Mouse (Mus musculus) mouse trophoblast stem cell (cell line): ENCODE data around the gene Tra2a.

Experiments
- in situ Hi-C, 2 experiments: fragments of 300-500 bp; cut with MseI, MboI; formaldehyde crosslinking; loops; 2 replicates in 1 of 2; 3 replicates in 1 of 2; pipeline ENCODE4 v1.15.1; 2025

Gene Tra2a

GRCm38 (mm10) chr6:49241562-49241961, 22.3 kb downstream of the Tra2a start:
- in situ Hi-C loops = no loop called here

GRCm38 (mm10) chr6:49236331-49236730, 27.5 kb downstream of the Tra2a start:
- in situ Hi-C loops = loop anchor here in 1 of 2 experiments (10.0 kb wide), 1 partner anchor 118 kb away; no protein-coding TSS in a partner anchor

- in situ Hi-C loops = loop anchor here in 1 of 2 experiments (10.0 kb wide), 1 partner anchor 121 kb away; no protein-coding TSS in a partner anchor
These were observed 30.5 kb downstream of the Tra2a start for GRCm38 (mm10) chr6:49233356-49233755.

- in situ Hi-C loops = no loop called here
These were observed 35.6 kb downstream of the Tra2a start for GRCm38 (mm10) chr6:49228126-49228679.

- in situ Hi-C loops = no loop called here
These were observed 36.6 kb downstream of the Tra2a start for GRCm38 (mm10) chr6:49227184-49227735.

- in situ Hi-C loops = no loop called here
These were observed 38.1 kb downstream of the Tra2a start for GRCm38 (mm10) chr6:49225728-49226123.

GRCm38 (mm10) chr6:49224923-49225727, 38.7 kb downstream of the Tra2a start:
- in situ Hi-C loops = no loop called here

- in situ Hi-C loops = no loop called here
These were observed 41.9 kb downstream of the Tra2a start for GRCm38 (mm10) chr6:49221906-49222305.

GRCm38 (mm10) chr6:49219920-49220604, 43.8 kb downstream of the Tra2a start:
- in situ Hi-C loops = no loop called here

- in situ Hi-C loops = no loop called here
These were observed 44.8 kb downstream of the Tra2a start for GRCm38 (mm10) chr6:49219001-49219560.

GRCm38 (mm10) chr6:49218275-49218802, 45.5 kb downstream of the Tra2a start:
- in situ Hi-C loops = no loop called here

GRCm38 (mm10) chr6:49217581-49218274, 46.1 kb downstream of the Tra2a start:
- in situ Hi-C loops = no loop called here

- in situ Hi-C loops = no loop called here
These were observed 46.9 kb downstream of the Tra2a start for GRCm38 (mm10) chr6:49216811-49217542.

GRCm38 (mm10) chr6:49215748-49216585, 47.9 kb downstream of the Tra2a start:
- in situ Hi-C loops = no loop called here

GRCm38 (mm10) chr6:49214928-49215747, 48.7 kb downstream of the Tra2a start, which contains the start of gene Igf2bp3:
Gene Igf2bp3, minus strand, starts transcription at chr6:49214957.
- in situ Hi-C loops = no loop called here

GRCm38 (mm10) chr6:49214086-49214927, 49.5 kb downstream of the Tra2a start:
- in situ Hi-C loops = no loop called here

GRCm38 (mm10) chr6:49213581-49214085, 50.2 kb downstream of the Tra2a start:
- in situ Hi-C loops = no loop called here
